Mouse (Mus musculus) G1E-ER4 (cell line): Measurements from ENCODE around the gene Cxcl14. TPM values are rescaled to one million over a fixed set of nuclear protein-coding genes. Genes with fewer than 3 reads are reported as not detected.

Source experiments
- GATA1 ChIP-seq: IDR thresholded peaks from one replicate; pipeline ENCODE4 v1.8.0; 2012; ENCODE audit warnings: low read length, inconsistent platforms
- polyA plus RNA-seq: library from polyadenylated mRNA; stranded (reverse); fragments of >175 nt; gene quantifications from 2 replicates; pipeline ENCODE4 v1.2.3, GENCODE M21; 2012

The Cxcl14 gene
- polyA plus RNA-seq, 1 experiment: not detected

GRCm38 (mm10) chr13:56259926-56260250, 36.5 kb downstream of the Cxcl14 start:
- TF ChIP-seq GATA1: no peak

- no peak for TF ChIP-seq GATA1
Measured at GRCm38 (mm10) chr13:56259021-56259925, 37.1 kb downstream of the Cxcl14 start.

- no peak for TF ChIP-seq GATA1
Measured at GRCm38 (mm10) chr13:56258196-56259020, 37.9 kb downstream of the Cxcl14 start.

- no peak for TF ChIP-seq GATA1
Measured at GRCm38 (mm10) chr13:56257469-56258153, 38.7 kb downstream of the Cxcl14 start.

GRCm38 (mm10) chr13:56256716-56257299, 39.5 kb downstream of the Cxcl14 start:
- TF ChIP-seq GATA1: no peak

GRCm38 (mm10) chr13:56253379-56253778, 43.0 kb downstream of the Cxcl14 start:
- TF ChIP-seq GATA1: no peak

GRCm38 (mm10) chr13:56252783-56253182, 43.6 kb downstream of the Cxcl14 start:
- no peak for TF ChIP-seq GATA1

GRCm38 (mm10) chr13:56251924-56252619, 44.3 kb downstream of the Cxcl14 start, which contains the start of gene Neurog1:
TSS of gene Neurog1 (minus strand) at chr13:56252163.
- no peak for TF ChIP-seq GATA1

- no peak for TF ChIP-seq GATA1
Measured at GRCm38 (mm10) chr13:56251176-56251923, 45.0 kb downstream of the Cxcl14 start.

- no peak for TF ChIP-seq GATA1
Measured at GRCm38 (mm10) chr13:56250551-56251161, 45.7 kb downstream of the Cxcl14 start.

GRCm38 (mm10) chr13:56249593-56250341, 46.6 kb downstream of the Cxcl14 start:
- TF ChIP-seq GATA1: no peak

- no peak for TF ChIP-seq GATA1
Measured at GRCm38 (mm10) chr13:56243104-56243503, 53.2 kb downstream of the Cxcl14 start.
